Mouse (Mus musculus) layer of hippocampus, postnatal 10 days (tissue): ENCODE measurements around the gene C1d. TPM values are rescaled to one million over a fixed set of nuclear protein-coding genes. Genes with fewer than 3 reads are reported as not detected.
"Not testable (repeated sequence)": the region's sequence is repeated elsewhere in the genome, so short reads cannot be mapped to it uniquely, and the experiment has no call there.

Source experiments
- DNase-seq, 2 experiments: peaks; one replicate each; pipeline ENCODE4 v3.0.0; 2021; ENCODE audit warnings: low spot score in 2 of 2
- long read RNA-seq: library from polyadenylated mRNA; stranded (forward); transcript quantifications from one replicate; pipeline ENCODE4 v2.0.0, GENCODE M21; 2023
- total RNA-seq, 2 experiments: library from RNA; stranded (reverse); gene quantifications; 2 replicates each; pipeline ENCODE4 v1.2.3; 2021

C1d gene
- total RNA-seq, result 10 to 100 TPM; 68.0 to 80.1 TPM
- long read RNA-seq, transcript C1d-201 (5 exons, 2,981 nt), result major isoform, 135 of 144 reads
- long read RNA-seq, partial matches to known transcripts, result 1 of 144 reads
- long read RNA-seq, other reads (novel, unspliced or antisense), result 6 of 144 reads

DNA sequence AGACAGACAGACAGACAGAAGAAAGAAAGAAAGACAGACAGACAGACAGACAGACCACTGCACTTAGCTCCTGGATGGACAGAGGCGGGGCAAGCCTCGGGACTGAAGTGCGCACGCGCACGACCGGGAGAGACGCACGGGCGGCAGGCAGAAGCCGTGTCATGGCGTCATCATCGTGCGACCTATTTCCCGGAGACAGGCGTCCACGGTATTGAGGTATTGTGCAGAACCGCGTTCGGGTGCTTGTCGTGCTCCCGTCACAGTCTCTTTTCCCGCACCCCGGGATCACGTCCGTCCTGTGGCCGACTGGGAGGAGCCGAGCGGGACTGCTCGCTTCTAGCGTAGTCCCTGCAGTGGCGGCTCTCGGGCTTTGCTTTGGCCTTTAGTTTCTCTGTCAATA, at the start of gene C1d:
Gene C1d, plus strand, starts transcription at position 137 of the 400 bp plus-strand sequence.
- peak; percentile 97 to 98 for DNase-seq

DNA sequence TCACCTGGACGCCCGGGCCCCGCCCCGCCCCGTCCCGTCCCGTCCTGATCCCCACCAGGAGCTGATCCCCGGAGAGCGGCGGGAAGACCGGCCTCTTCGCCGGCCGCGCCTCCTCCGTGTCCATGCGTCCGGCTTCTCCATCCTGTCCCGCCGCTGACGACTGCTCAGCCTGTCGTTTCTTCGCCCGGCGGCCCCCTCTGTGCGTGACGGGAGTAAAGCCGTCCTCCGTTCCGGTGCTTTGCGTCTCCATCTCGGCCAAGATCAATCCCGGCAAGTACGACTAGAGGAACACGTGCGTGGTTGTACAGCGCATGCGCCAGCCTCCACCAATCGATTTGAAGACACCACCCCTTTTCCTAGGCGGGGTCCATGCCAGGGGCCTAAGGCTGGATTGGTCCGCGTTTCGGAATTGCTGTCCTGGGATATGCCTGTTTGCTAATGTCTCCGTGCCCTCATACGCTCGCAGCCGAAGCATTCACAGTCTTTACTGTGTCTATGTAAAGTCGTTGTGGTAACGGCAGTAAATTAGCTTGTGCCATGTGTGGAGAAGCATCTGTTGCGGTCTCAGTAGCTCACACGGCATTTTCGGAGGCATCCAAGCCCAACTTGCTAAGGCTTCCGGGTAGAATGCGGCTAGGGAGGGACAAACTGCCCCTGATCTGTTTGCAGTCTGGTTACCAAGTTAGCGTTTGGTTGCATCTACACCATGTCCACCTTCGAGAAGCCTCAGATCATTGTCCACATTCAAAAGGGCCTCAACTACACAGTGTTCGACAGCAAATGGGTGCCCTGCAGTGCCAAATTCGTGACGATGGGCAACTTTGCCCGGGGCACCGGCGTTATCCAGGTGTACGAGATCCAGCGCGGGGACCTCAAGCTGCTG, 45.9 kb upstream of the C1d start, which contains the start of gene Pno1:
Gene Pno1, minus strand, starts transcription at position 311 of the 883 bp plus-strand sequence.
- peak; percentile 96 to 97 for DNase-seq

DNA sequence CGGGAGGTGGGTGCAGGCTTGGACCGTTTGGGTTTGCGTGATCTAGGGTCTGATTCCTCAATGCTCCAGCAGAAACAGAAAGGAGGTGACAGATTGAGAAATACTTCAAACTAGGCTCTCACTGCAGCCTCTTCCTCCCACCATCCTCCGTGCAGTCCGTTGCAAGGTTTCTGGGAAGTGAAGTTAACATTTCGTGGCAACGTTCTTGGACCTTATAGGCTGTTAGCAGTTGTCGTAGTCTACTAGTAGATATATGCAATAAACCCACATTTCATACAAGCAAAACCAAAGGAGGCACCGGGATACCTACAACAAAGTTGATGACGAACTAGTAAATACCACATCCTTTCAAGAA, 45.3 kb upstream of the C1d start:
- no peak for DNase-seq

DNA sequence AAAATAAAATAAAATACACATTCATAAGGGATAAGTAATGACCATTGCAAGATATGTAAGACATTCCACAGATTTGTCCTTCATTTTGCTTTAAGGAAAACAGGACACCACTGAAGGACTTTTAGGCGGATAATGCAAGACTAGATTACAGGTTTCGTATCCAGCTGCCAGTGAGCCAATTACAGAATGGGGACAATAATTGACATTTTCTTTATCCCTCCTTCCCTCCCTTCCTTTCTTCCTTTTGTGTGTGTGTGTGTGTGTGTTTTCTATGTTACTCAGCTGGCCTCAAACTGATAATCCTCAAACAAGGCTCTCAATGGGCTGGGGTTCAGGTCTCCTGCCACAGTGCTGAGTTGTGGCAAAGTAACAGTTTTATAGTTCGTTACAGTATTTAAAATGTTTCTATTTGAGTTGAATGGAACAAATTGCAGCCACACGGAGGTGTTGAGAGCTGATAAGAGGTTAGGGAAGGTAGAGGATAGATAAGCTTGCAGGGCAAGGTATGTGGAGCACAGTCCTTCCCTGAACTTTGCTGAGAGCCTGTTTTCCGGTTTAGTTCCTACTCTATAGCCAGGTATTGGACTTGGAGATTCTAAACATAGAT, 44.4 kb upstream of the C1d start:
- no peak for DNase-seq

DNA sequence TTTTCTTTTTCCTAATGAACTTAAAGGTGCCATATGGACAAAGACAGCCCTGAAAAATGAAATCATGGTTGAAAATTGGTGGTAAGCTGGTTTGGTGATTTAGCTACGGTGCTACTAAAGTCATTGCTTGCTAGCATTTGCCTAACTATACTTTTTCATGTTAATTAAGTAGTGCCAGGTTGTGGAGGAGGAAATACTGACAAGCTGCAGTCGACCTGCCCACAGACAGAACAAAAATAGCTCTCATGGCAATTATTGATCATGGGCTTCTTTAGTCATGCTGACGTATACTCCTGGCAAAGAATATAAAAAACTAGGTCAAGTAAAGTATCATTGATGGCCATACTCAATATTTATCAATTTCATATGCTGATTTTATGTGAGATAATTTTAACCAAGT, 41.9 kb upstream of the C1d start:
- no peak for DNase-seq

DNA sequence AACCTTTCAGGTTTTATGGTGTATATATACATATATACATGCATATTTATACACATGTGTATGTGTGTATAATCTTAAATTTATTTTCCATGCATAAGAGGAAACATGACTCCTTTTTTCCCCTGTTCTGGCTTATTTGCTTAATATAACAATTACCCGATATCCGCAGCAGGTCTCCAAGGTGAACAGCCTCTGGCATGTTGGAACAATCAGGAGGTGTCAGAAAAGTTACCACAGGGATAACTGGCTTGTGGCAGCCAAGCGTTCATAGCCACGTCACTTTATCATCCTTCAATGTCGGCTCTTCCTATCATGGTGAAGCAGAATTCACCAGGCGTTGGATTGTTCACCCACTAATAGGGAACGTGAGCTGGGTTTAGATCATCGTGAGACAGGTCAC, 36.3 kb upstream of the C1d start:
- DNase-seq, result no peak

DNA sequence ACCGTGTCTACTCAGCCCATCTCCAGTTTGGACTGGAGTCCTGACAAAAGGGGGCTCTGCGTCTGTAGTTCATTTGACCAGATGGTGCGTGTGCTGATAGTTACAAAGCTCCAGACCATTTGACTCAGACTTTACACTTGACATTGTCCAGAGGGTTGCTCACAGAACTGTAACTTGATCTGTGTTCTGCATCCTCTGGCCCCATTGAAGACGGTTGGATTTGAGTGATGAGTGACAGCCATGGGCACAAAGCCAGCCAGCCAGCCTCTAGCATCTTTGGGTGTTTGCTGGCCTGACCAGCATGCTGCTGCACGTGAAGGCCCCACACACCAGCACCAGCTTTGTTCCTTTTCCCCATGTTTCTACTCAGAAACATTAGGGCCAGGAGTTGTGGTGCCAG, 24.6 kb upstream of the C1d start:
- DNase-seq, result no peak

DNA sequence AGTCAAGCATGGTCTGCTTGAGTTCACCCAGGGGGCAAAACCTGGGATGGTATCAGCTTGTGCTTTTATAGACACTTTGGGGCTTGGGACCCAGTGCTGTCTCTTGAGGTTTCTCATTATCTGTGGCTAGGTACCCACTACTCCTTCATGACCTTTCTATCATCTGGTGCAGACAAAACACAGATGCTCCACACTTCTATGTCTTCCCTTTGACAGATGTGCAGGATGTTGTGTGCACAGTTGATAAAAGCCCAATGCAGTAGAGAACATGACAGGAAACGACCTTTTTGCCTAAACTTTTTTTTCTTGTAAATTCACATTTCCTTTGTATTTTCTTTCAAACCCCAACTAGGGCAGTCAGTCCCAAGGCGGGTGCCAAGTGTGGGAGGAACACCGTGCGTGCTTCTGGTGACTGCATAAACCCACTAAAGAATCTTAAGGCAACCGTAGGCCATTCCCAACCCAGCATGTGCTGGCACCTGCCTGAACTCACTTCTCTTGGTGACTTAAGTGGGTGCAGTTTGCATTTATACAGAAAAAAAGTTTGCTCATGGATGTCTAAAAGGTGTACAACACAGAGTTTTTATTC, 20.8 kb upstream of the C1d start:
- DNase-seq, result no peak

DNA sequence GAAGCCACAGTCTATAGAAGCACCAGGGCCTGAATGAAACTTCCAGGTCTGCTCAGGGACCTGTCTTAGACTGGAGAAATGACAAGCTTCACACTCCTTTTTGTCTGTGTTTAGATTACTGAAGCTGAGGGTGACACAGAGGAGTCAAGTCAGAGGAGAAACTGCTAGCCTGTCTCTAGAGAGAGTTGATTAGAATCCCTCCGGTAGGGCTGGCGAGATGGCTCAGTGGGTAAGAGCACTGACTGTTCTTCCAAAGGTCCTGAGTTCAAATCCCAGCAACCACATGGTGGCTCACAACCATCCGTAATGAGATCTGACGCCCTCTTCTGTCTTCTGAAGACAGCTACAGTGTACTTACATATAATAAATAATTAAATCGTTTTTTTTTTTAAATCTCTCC, 18.8 kb upstream of the C1d start:
- not testable (repeated sequence) for DNase-seq

DNA sequence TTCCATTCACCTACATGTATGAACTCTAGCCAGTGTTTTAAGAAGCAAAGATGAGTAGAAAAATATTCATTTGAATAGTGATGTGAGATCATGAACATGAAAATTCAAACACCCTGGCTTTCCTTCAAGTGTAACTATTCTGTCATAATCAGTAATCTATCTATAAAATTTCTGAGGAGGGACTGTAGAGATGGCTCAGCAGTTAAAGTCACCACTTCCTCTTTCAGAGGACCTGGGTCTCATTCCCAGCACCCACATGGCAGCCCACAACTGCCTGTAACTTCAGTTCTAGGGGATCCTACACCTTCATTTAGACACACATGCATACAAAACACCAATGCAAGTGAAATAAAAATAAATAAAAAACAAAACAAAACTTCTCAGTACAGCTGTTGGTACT, 8.7 kb upstream of the C1d start:
- no peak for DNase-seq

DNA sequence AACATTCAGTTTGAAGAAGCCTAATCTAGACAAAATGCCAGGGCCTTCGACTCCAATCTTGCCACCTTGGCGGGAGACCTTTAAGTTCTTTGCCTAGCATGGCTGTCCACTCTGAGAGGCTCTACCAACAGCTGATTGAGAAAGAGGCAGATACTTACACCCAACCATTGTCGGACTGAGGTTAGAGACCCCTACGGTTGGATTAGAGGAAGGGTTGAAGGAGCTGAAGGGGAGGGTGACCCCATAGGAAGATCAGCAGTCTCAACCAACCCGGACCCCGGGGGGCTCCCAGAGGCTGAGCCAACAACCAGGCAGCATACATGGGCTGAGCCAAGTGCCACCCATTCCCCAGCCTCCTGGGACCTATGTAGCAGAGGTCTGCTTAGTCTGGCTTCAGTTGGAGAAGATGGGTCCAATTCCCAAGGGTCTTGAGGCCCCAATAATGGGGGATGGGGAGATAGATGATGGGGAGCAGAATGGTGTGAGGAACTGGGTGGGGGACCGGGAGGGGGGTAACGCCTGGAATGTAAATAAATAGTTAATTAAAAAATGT, 490 bp upstream of the C1d start:
- peak; percentile 7 to 24 for DNase-seq

DNA sequence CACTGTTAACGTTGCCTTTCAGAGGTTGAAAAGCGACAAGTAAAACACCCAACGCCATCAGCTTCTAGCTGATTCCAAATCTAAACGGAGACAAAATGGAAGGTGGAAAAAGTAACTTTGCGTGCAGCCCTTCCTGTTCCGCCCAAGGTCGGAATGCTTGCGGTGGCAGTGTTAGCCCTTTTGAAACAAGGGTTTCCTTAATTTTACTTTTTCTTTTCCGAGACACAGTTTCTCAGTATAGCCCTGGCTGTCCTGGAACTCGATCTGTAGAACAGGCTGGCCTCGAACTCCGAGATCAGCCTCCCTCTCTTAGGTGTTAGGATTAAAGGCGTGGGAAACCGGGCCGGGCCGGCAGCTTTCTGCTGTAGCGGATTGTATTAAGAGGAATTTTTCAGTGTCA, 482 bp downstream of the C1d start:
- no peak for DNase-seq

DNA sequence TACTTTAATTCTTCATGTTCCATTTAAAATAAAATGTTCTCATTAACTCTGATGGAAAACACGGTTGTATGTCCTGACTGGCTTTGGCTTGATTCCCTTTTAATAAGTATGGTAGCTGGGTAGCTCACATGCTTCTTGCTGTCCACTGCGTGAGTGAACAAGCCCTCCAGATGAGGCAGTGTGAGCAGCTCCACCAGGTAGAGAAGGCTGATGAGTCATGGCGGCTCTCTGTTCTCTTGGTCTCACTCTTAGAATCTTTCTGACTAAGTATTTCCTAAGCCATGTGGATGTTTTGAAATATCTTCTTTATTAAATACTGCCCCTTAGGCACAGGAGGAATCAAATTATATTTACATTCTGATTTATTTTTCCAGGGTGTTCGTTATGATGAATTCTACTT, 9.8 kb downstream of the C1d start:
- DNase-seq, result no peak

DNA sequence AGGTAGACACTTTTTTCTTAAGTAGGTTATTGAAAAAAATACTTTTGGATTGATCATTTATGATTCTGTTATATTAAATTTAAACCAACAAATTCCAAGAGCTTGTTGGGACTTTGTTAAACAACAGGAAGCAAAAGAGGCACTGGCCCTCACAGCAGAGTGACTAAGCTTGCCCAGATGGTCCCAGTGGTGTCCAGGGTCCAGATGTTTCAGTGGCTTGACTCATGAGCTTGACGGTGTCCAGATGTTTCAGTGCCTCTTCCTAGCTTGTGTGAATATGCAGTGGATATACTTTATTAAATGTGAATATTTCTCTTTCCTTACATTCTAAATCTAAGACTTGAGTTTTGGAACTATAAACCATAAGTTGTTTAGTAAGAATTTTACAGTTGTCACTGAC, 11.4 kb downstream of the C1d start:
- DNase-seq, result no peak

DNA sequence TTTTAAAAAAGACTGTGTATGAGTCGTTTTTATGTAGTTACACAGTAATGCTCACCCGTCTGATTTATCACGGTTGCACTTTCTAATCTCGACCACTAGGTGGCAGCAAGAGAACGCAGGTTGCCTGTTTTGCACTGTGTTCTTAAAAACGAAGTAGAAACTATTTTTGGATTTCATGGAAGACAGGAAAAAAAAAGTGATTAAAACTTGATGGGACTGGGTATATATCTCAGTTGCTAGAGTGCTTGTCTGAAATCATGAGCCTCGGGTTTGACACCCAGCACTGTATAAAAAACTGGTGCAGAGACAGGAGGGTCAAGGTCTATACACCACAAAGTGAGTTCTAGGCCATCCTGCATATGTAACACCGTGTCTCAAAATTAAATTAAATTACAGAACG, 22.6 kb downstream of the C1d start:
- peak; percentile 46 to 61 for DNase-seq

DNA sequence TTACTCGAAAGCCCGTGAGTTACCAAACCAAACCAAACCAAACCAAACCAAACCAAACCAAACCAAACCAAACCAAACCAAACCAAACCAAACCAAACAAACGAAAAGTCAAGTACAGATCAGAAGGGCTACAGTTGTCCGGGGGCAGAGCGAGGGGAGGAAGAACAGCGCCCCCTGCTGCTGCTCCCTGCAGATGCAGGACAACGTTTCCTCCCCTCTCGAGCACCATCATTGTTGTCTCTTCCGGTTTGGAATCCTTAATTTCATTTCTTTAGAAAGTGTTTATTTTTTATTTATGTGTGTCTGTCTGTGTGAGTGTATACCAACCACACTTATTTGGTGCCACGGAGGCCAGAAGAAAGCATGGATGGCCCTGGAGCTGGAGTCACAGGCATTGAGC, 26.7 kb downstream of the C1d start:
- DNase-seq, result no peak

DNA sequence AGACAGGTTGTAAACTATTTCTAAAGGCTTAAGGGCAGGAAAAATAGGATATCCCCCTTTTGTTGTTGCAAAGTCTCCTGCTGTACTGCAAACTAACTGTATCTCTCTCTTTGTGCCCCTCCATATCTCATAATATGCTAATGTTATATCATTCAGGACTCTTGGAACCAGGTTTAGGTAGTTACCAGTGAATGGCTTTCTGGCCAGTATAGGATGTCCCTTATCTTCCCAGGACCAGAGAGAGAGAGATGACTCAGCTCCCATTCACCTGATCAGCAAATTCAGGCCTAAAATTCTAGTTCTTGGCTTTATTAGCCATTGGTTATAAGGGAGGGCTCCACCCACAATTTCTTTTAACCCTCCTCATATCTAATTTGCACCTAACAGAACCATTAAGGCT, 31.5 kb downstream of the C1d start:
- no peak for DNase-seq

DNA sequence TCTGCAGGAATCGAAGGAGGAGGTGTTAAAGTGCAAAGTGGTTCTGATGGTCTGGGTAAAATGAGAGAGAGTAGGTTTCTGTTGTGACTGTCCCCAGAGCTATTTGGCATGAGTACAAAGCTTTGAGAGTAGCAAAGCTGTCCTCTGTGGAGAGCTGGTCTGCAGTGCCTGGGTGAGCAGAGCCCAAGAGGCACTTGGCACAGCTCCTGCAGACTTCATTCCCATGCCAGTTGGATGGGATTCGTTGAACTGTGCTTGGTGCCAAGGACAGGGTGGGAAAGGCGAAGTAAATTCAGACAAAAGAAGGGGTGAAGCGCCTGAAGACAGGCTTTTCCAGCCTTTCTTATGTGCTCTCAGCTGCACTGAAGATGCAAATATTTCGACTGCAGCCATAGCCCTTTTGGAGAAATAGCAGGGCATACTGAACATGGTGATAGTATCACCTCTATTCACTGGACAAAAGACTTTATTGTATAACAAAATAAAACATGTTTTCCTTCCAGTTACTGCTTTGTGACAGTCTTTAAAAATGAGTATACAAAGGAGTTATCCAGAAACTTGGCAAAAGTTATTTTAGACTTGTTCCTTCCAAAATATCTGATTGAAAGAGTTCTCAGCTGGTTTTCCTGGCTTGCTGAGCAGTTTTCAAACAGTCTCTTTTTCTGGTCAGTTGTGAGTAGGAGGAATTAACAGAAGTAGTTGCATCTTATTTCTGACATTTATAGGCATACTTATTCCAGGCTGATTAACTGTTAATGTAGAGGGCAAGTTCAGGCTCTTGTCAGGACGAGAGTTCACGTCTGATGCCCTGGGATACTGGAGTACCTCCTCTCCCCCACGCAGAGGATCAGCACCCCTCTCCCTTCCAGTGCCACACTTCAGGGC, 48.9 kb downstream of the C1d start:
- DNase-seq, result peak; percentile 80 to 81

DNA sequence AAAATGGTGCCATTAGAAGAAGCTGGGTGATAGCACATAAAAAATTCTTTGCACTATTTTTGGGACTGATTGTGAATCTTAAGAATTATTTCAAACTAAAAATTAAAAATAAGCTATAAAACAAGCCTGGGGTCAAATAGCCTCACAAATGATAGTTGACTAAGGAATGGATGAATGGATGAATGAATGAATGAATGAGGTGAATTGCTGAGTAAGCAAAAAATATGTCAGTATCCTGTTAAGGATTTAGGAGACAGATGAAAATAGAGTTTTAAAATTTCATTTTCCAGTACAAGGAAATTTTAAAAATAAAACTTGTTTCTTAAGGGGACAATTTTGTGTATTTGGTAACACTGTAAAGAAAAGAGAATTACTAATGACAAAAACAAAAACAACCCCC, 50.1 kb downstream of the C1d start:
- DNase-seq, result no peak
